ENCODE assay signal across 10 mouse cellular contexts in genomic region chr8:93430637-93431036, GRCm38 (mm10). TPM values are rescaled to one million over a fixed set of nuclear protein-coding genes. Genes with fewer than 3 reads are reported as not detected.
A peak's percentile ranks its signal among the peaks of the same experiment; 100 is the strongest.
DNase-seq lines count a peak whose midpoint lies in the region; ATAC-seq lines count a peak whose summit lies in the region.
"Had no signal": no experiment of that assay in that cellular context is flagged by ENCODE, and none has a peak within 500 bp of the region (broad histone marks: within the 10 kb centered on the region; RNA-seq: fewer than 3 reads in every experiment).

No protein-coding gene starts in this region.

- H3K9me3 ChIP-seq in forebrain, embryonic 10.5 days, result no peaks in the 10 kb centered on the region
- H3K9me3 ChIP-seq in forebrain, embryonic 12.5 days, result no peaks in the 10 kb centered on the region
- H3K9me3 ChIP-seq in embryonic facial prominence, embryonic 10.5 days, result no peaks in the 10 kb centered on the region

- no peaks in the 10 kb centered on the region for H3K27me3 ChIP-seq in forebrain, embryonic 10.5 days (ENCODE audit: poor library complexity, severe bottlenecking)
- H3K27me3 ChIP-seq in forebrain, embryonic 12.5 days, result no peaks in the 10 kb centered on the region
- H3K27me3 ChIP-seq in embryonic facial prominence, embryonic 10.5 days (replicated peaks; ENCODE audit: low read depth, poor library complexity, severe bottlenecking), result no peaks in the 10 kb centered on the region
- H3K27me3 ChIP-seq: liver, embryonic 13.5 days had no signal

- peak; percentile 72 for DNase-seq in forebrain, embryonic 10.5 days (ENCODE audit: extremely low spot score, low spot score)
- DNase-seq in adrenal gland, postnatal 25 days, result peak; percentile 53
- peak; percentile 76 for DNase-seq in embryonic facial prominence, embryonic 10.5 days (ENCODE audit: low spot score)
- peak; percentile 6 for DNase-seq in heart, postnatal 25 days (ENCODE audit: low spot score)
- DNase-seq in layer of hippocampus, postnatal 25 days (ENCODE audit: extremely low spot score in 1 of 2, low spot score in 1 of 2), result peak; percentile 57 to 87
- DNase-seq in telencephalon, adult 2 months (ENCODE audit: low read depth, low spot score), result peak; percentile 58
- DNase-seq: liver, embryonic 13.5 days had no signal

- no peak for ATAC-seq in forebrain, embryonic 12.5 days (ENCODE audit: low FRiP score)
- peak; percentile 78 for ATAC-seq in megakaryocyte progenitor cell, adult 5-6 weeks (replicated peaks; ENCODE audit: poor library complexity)

- no peak overlapping the region for H3K27ac ChIP-seq in forebrain, embryonic 10.5 days
- no peak overlapping the region for H3K27ac ChIP-seq in forebrain, embryonic 12.5 days
- no peak overlapping the region for H3K27ac ChIP-seq in embryonic facial prominence, embryonic 10.5 days (replicated peaks)
- H3K27ac ChIP-seq: liver, embryonic 13.5 days had no signal

- H3K4me3 ChIP-seq in forebrain, embryonic 10.5 days, result no peak overlapping the region
- H3K4me3 ChIP-seq in forebrain, embryonic 12.5 days (replicated peaks), result no peak overlapping the region
- no peak overlapping the region for H3K4me3 ChIP-seq in embryonic facial prominence, embryonic 10.5 days
- H3K4me3 ChIP-seq: liver, embryonic 13.5 days had no signal

- no peak overlapping the region for H3K4me2 ChIP-seq in forebrain, embryonic 12.5 days
- H3K4me2 ChIP-seq: liver, embryonic 13.5 days had no signal

- H3K9ac ChIP-seq in forebrain, embryonic 12.5 days, result no peak overlapping the region
- H3K9ac ChIP-seq: liver, embryonic 13.5 days had no signal

- no peaks in the 10 kb centered on the region for H3K36me3 ChIP-seq in forebrain, embryonic 10.5 days (replicated peaks)
- no peaks in the 10 kb centered on the region for H3K36me3 ChIP-seq in forebrain, embryonic 12.5 days (replicated peaks)
- no peaks in the 10 kb centered on the region for H3K36me3 ChIP-seq in embryonic facial prominence, embryonic 10.5 days (replicated peaks)
- H3K36me3 ChIP-seq: liver, embryonic 13.5 days had no signal

- WGBS in forebrain, embryonic 10.5 days, result 8% methylated on average over 3 of the region's 3 CpGs
- 8% methylated on average over 3 of the region's 3 CpGs for WGBS in forebrain, embryonic 12.5 days
- 9% methylated on average over 3 of the region's 3 CpGs for WGBS in embryonic facial prominence, embryonic 10.5 days

- intact Hi-C loops in heart, postnatal 25 days (cut with DNase I), result loop anchor here (1.0 to 2.0 kb wide), 2 partner anchors 372 to 419 kb away; no protein-coding TSS in a partner anchor

- H3K4me1 ChIP-seq in forebrain, embryonic 10.5 days, result no peaks in the 10 kb centered on the region
- H3K4me1 ChIP-seq in forebrain, embryonic 12.5 days, result no peaks in the 10 kb centered on the region
- no peaks in the 10 kb centered on the region for H3K4me1 ChIP-seq in embryonic facial prominence, embryonic 10.5 days
- H3K4me1 ChIP-seq: liver, embryonic 13.5 days had no signal

RNA-seq across cellular contexts. Expression of gene Ces1h, which starts 51.1 kb away (rescaled TPM):
- not detected in 2 replicates for polyA plus RNA-seq in forebrain, embryonic 10.5 days (2016; fragmentation: Nextera tagmentation; extraction: Ambion mirVana)
- polyA plus RNA-seq in forebrain, embryonic 12.5 days (2016; fragmentation: Nextera tagmentation; extraction: Ambion mirVana), result not detected in 2 replicates
- total RNA-seq in adrenal gland, postnatal 25 days (2021), result not detected in 2 replicates
- not detected in 2 replicates for polyA plus RNA-seq in embryonic facial prominence, embryonic 10.5 days (2016; fragmentation: Nextera tagmentation; extraction: Ambion mirVana)
- total RNA-seq in heart, postnatal 25 days (2021), result not detected
- not detected for total RNA-seq in layer of hippocampus, postnatal 25 days (2021)
- total RNA-seq in megakaryocyte progenitor cell, adult 5-6 weeks (2015), result not detected in 2 replicates
- total RNA-seq in megakaryocyte progenitor cell, adult 5-6 weeks (2017), result not detected in 2 replicates
- polyA plus RNA-seq: C2C12; liver, embryonic 13.5 days had no signal

Comparison
In these comparisons a context has a peak if more than half of its experiments do, and no peak if none do; other contexts are left out.
1. DNase-seq: peak in every context shown above with its lines; median percentile 76 in embryonic facial prominence, embryonic 10.5 days; 72 in forebrain, embryonic 10.5 days; 72 in layer of hippocampus, postnatal 25 days; 58 in telencephalon, adult 2 months; 53 in adrenal gland, postnatal 25 days; 6 in heart, postnatal 25 days.